Mouse (Mus musculus): Measurements from ENCODE around the gene Fbxl21. TPM values are rescaled to one million over a fixed set of nuclear protein-coding genes. Genes with fewer than 3 reads are reported as not detected.

Gene Fbxl21
- polyA plus RNA-seq, 1 experiment, result 0.20 TPM

DNA sequence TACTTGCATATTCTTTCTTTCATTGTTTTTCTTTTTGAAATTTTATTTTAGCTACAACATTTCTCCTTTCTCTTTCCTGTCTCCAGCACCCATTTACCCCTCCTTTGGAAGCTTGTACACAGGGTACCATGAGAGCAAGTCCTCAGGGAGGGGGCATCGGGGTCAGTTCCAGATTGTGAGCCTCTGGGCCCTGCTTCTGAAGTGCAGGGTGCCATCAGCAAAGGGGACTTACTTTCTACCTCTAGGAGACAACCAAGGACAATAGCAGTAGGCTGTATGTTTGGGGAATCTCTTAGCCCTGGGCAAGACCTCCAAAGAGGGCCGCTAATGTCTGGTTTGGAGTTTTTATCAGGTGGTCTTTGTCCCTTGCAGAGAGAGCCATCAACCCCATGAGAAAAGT lies 31.7 kb downstream of the Fbxl21 start:
- Histone ChIP-seq H3K36me3 (ENCODE audit: control insufficient read depth, insufficient read depth) (no peaks in the 10 kb centered on the region), H3K79me2 (ENCODE audit: control insufficient read depth, insufficient read depth) (no peaks in the 10 kb centered on the region), H3K4me3 (no peak overlapping the region), H3K4me2 (ENCODE audit: low read depth) (no peak overlapping the region), H3ac (ENCODE audit: control insufficient read depth, insufficient read length) (no peak overlapping the region), H3K27me3 (ENCODE audit: control insufficient read depth, insufficient read depth, insufficient read length) (no peaks in the 10 kb centered on the region)
- TF ChIP-seq MYOG (IDR thresholded peaks at IDR 0.05; ENCODE audit: control insufficient read depth in 1 of 3, insufficient read depth in 1 of 3, insufficient read length in 2 of 3, low read depth in 2 of 3) (no peak), TCF12 (IDR thresholded peaks at IDR 0.05; ENCODE audit: insufficient read depth, poor library complexity, severe bottlenecking) (no peak), MYOD1 (IDR thresholded peaks at IDR 0.05; ENCODE audit: control insufficient read depth in 1 of 3, insufficient read length in 2 of 3, low read depth in 2 of 3) (no peak), CEBPB (IDR thresholded peaks at IDR 0.05; ENCODE audit: insufficient read depth, poor library complexity, severe bottlenecking) (no peak), SRF (IDR thresholded peaks at IDR 0.05; ENCODE audit: control insufficient read depth, insufficient read length, low read depth) (no peak), POLR2AphosphoS2 (IDR thresholded peaks at IDR 0.05; ENCODE audit: insufficient read length, low read depth) (no peak), TCF3 (IDR thresholded peaks at IDR 0.05; ENCODE audit: insufficient read length, low read depth) (no peak), USF1 (IDR thresholded peaks at IDR 0.05; ENCODE audit: low read depth) (no peak), MAX (IDR thresholded peaks at IDR 0.05; ENCODE audit: low read depth) (no peak), POLR2A (IDR thresholded peaks at IDR 0.05; ENCODE audit: insufficient read length, low read depth) (no peak), REST (IDR thresholded peaks at IDR 0.05; ENCODE audit: insufficient read depth, insufficient read length) (no peak), E2F4 (IDR thresholded peaks at IDR 0.05; ENCODE audit: insufficient read depth) (no peak)

- Histone ChIP-seq H3K4me3 (no peak overlapping the region), H3K4me2 (ENCODE audit: low read depth) (no peak overlapping the region), H3K79me2 (ENCODE audit: control insufficient read depth, insufficient read depth) (no peaks in the 10 kb centered on the region), H3K36me3 (ENCODE audit: control insufficient read depth, insufficient read depth) (no peaks in the 10 kb centered on the region), H3K27me3 (ENCODE audit: control insufficient read depth, insufficient read depth, insufficient read length) (no peaks in the 10 kb centered on the region), H3ac (ENCODE audit: control insufficient read depth, insufficient read length) (no peak overlapping the region)
- TF ChIP-seq CEBPB (IDR thresholded peaks at IDR 0.05; ENCODE audit: insufficient read depth, poor library complexity, severe bottlenecking) (no peak), SRF (IDR thresholded peaks at IDR 0.05; ENCODE audit: control insufficient read depth, insufficient read length, low read depth) (no peak), POLR2A (IDR thresholded peaks at IDR 0.05; ENCODE audit: insufficient read length, low read depth) (no peak), POLR2AphosphoS2 (IDR thresholded peaks at IDR 0.05; ENCODE audit: insufficient read length, low read depth) (no peak), REST (IDR thresholded peaks at IDR 0.05; ENCODE audit: insufficient read depth, insufficient read length) (no peak), MYOD1 (IDR thresholded peaks at IDR 0.05; ENCODE audit: control insufficient read depth in 1 of 3, insufficient read length in 2 of 3, low read depth in 2 of 3) (no peak), MAX (IDR thresholded peaks at IDR 0.05; ENCODE audit: low read depth) (no peak), E2F4 (IDR thresholded peaks at IDR 0.05; ENCODE audit: insufficient read depth) (no peak)
These were observed 32.1 kb downstream of the Fbxl21 start for GRCm38 (mm10) chr13:56554409-56554808.

DNA sequence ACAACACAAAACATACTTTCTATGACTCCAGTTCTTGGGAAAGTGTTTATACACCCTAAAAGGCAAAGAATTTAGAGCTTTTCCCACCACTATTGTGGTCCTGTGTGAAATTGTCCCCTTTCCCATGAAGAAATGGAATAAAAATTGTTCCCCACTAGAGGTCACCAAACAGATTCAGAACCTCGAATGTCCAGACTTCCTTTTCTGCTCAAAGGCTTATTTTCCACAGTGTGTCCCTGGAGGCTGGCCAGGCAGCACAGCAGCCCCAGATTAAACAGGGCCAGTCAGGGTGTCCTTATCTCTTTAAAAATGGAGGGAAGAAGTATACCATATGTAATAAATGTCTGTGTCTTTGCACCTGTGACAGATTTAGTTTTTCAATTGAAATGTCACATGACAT lies 33.7 kb downstream of the Fbxl21 start:
- H3K79me2 ChIP-seq (ENCODE audit: control insufficient read depth, insufficient read depth), result no peaks in the 10 kb centered on the region
- no peak overlapping the region for H3ac ChIP-seq (ENCODE audit: control insufficient read depth, insufficient read length)
- H3K4me3 ChIP-seq, result no peak overlapping the region
- no peaks in the 10 kb centered on the region for H3K27me3 ChIP-seq (ENCODE audit: control insufficient read depth, insufficient read depth, insufficient read length)
- no peak overlapping the region for H3K4me2 ChIP-seq (ENCODE audit: low read depth)
- TF ChIP-seq REST (IDR thresholded peaks at IDR 0.05; ENCODE audit: insufficient read depth, insufficient read length) (no peak), TCF12 (IDR thresholded peaks at IDR 0.05; ENCODE audit: insufficient read depth, poor library complexity, severe bottlenecking) (no peak), SRF (IDR thresholded peaks at IDR 0.05; ENCODE audit: control insufficient read depth, insufficient read length, low read depth) (no peak), E2F4 (IDR thresholded peaks at IDR 0.05; ENCODE audit: insufficient read depth) (no peak), CEBPB (IDR thresholded peaks at IDR 0.05; ENCODE audit: insufficient read depth, poor library complexity, severe bottlenecking) (no peak), TCF3 (IDR thresholded peaks at IDR 0.05; ENCODE audit: insufficient read length, low read depth) (no peak), MAX (IDR thresholded peaks at IDR 0.05; ENCODE audit: low read depth) (no peak), USF1 (IDR thresholded peaks at IDR 0.05; ENCODE audit: low read depth) (no peak), POLR2AphosphoS2 (IDR thresholded peaks at IDR 0.05; ENCODE audit: insufficient read length, low read depth) (no peak), POLR2A (IDR thresholded peaks at IDR 0.05; ENCODE audit: insufficient read length, low read depth) (no peak), MYOD1 (IDR thresholded peaks at IDR 0.05; ENCODE audit: control insufficient read depth in 1 of 3, insufficient read length in 2 of 3, low read depth in 2 of 3) (no peak), MYOG (IDR thresholded peaks at IDR 0.05; ENCODE audit: control insufficient read depth in 1 of 3, insufficient read depth in 1 of 3, insufficient read length in 2 of 3, low read depth in 2 of 3) (no peak)
- H3K36me3 ChIP-seq (ENCODE audit: control insufficient read depth, insufficient read depth), result no peaks in the 10 kb centered on the region

DNA sequence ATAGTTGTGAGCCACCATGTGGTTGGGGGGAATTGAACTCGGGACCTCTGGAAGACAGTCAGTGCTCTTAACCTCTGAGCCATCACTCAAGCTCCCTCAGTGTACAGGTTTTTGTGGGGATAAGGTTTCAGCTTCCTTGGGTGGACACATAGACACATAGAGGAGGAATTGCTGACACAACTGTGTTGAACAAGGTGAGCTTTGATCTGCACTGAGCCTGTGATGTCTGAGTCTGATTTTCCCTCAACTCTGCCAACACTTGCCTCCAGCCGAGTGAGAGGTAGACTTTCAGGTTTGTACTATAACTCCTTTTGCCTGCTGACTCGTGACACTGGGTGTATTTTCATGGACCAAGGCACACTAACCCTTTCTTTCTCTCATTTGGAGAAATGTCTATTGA lies 34.4 kb downstream of the Fbxl21 start:
- H3K4me2 ChIP-seq (ENCODE audit: low read depth), result no peak overlapping the region
- no peaks in the 10 kb centered on the region for H3K36me3 ChIP-seq (ENCODE audit: control insufficient read depth, insufficient read depth)
- no peak overlapping the region for H3ac ChIP-seq (ENCODE audit: control insufficient read depth, insufficient read length)
- TF ChIP-seq MYOG (IDR thresholded peaks at IDR 0.05; ENCODE audit: control insufficient read depth in 1 of 3, insufficient read depth in 1 of 3, insufficient read length in 2 of 3, low read depth in 2 of 3), result no peak
- TF ChIP-seq MYOD1 (IDR thresholded peaks at IDR 0.05; ENCODE audit: control insufficient read depth in 1 of 3, insufficient read length in 2 of 3, low read depth in 2 of 3), result no peak
- no peak for TF ChIP-seq POLR2A (IDR thresholded peaks at IDR 0.05; ENCODE audit: insufficient read length, low read depth)
- no peak for TF ChIP-seq USF1 (IDR thresholded peaks at IDR 0.05; ENCODE audit: low read depth)
- TF ChIP-seq TCF3 (IDR thresholded peaks at IDR 0.05; ENCODE audit: insufficient read length, low read depth), result no peak
- no peak for TF ChIP-seq CEBPB (IDR thresholded peaks at IDR 0.05; ENCODE audit: insufficient read depth, poor library complexity, severe bottlenecking)
- TF ChIP-seq TCF12 (IDR thresholded peaks at IDR 0.05; ENCODE audit: insufficient read depth, poor library complexity, severe bottlenecking), result no peak
- TF ChIP-seq MAX (IDR thresholded peaks at IDR 0.05; ENCODE audit: low read depth), result no peak
- H3K27me3 ChIP-seq (ENCODE audit: control insufficient read depth, insufficient read depth, insufficient read length), result no peaks in the 10 kb centered on the region
- H3K4me3 ChIP-seq, result no peak overlapping the region
- no peaks in the 10 kb centered on the region for H3K79me2 ChIP-seq (ENCODE audit: control insufficient read depth, insufficient read depth)

DNA sequence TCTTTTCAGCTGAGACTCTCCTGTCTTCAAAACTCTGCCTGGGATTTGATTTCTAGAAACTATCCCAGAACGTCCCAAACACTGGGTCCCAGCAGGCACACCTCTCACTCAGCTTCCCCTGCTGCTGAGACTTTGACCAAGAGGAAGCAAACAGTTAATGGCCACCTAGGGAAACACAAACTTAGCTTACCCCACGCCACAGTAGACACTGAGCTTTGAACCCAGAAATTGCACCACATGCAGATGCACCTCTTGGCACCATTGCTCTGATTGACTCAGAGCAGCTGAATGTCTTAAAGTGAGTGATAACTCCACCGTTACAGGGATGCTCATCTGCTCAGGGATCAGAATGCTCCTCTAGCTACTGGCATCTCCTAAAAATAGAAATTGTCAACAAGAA lies 36.5 kb downstream of the Fbxl21 start:
- H3ac ChIP-seq (ENCODE audit: control insufficient read depth, insufficient read length), result no peak overlapping the region
- no peak overlapping the region for H3K4me3 ChIP-seq
- H3K27me3 ChIP-seq (ENCODE audit: control insufficient read depth, insufficient read depth, insufficient read length), result no peaks in the 10 kb centered on the region
- H3K36me3 ChIP-seq (ENCODE audit: control insufficient read depth, insufficient read depth), result no peaks in the 10 kb centered on the region
- H3K79me2 ChIP-seq (ENCODE audit: control insufficient read depth, insufficient read depth), result no peaks in the 10 kb centered on the region
- TF ChIP-seq E2F4 (IDR thresholded peaks at IDR 0.05; ENCODE audit: insufficient read depth) (no peak), TCF12 (IDR thresholded peaks at IDR 0.05; ENCODE audit: insufficient read depth, poor library complexity, severe bottlenecking) (no peak), POLR2AphosphoS2 (IDR thresholded peaks at IDR 0.05; ENCODE audit: insufficient read length, low read depth) (no peak), MAX (IDR thresholded peaks at IDR 0.05; ENCODE audit: low read depth) (no peak), SRF (IDR thresholded peaks at IDR 0.05; ENCODE audit: control insufficient read depth, insufficient read length, low read depth) (no peak), MYOD1 (IDR thresholded peaks at IDR 0.05; ENCODE audit: control insufficient read depth in 1 of 3, insufficient read length in 2 of 3, low read depth in 2 of 3) (no peak), MYOG (IDR thresholded peaks at IDR 0.05; ENCODE audit: control insufficient read depth in 1 of 3, insufficient read depth in 1 of 3, insufficient read length in 2 of 3, low read depth in 2 of 3) (no peak), TCF3 (IDR thresholded peaks at IDR 0.05; ENCODE audit: insufficient read length, low read depth) (no peak), REST (IDR thresholded peaks at IDR 0.05; ENCODE audit: insufficient read depth, insufficient read length) (no peak), USF1 (IDR thresholded peaks at IDR 0.05; ENCODE audit: low read depth) (no peak), CEBPB (IDR thresholded peaks at IDR 0.05; ENCODE audit: insufficient read depth, poor library complexity, severe bottlenecking) (no peak)
- no peak overlapping the region for H3K4me2 ChIP-seq (ENCODE audit: low read depth)

Measured in myocyte (in vitro differentiated cells).